Comparison of ENCODE assay signal across 8 mouse cellular contexts in genomic region chr11:51757023-51757422, GRCm38 (mm10). TPM values are rescaled to one million over a fixed set of nuclear protein-coding genes. Genes with fewer than 3 reads are reported as not detected.
DNase-seq lines count a peak whose midpoint lies in the region; ATAC-seq lines count a peak whose summit lies in the region.

No protein-coding gene starts in this region.

- peak overlapping the region; percentile 87 for H3K9ac ChIP-seq in limb, embryonic 12.5 days (replicated peaks)
- H3K9ac ChIP-seq in stomach, embryonic 14.5 days (replicated peaks; ENCODE audit: low read depth, low read length), result peak overlapping the region; percentile 95

- no peaks in the 10 kb centered on the region for H3K9me3 ChIP-seq in megakaryocyte, embryonic 14.5 days
- H3K9me3 ChIP-seq in limb, embryonic 12.5 days, result no peaks in the 10 kb centered on the region
- H3K9me3 ChIP-seq in stomach, embryonic 14.5 days (ENCODE audit: control insufficient read depth, low read depth, low read length), result no peaks in the 10 kb centered on the region

- no peak for ATAC-seq in megakaryocyte, adult 5-6 weeks (ENCODE audit: poor library complexity, severe bottlenecking)
- ATAC-seq in limb, embryonic 12.5 days (ENCODE audit: insufficient number of reproducible peaks, insufficient read depth, low FRiP score, low TSS enrichment, low read depth), result no peak
- ATAC-seq in stomach, embryonic 14.5 days (ENCODE audit: insufficient number of reproducible peaks, insufficient read depth, low FRiP score, low read depth), result no peak

- peaks cover 3% of the 10 kb centered on the region for H3K27me3 ChIP-seq in megakaryocyte, embryonic 14.5 days (replicated peaks)
- H3K27me3 ChIP-seq in limb, embryonic 12.5 days, result 0 out of 2 replicates have a peak, but pooled peaks cover 4% of the 10 kb centered on the region
- no peaks in the 10 kb centered on the region for H3K27me3 ChIP-seq in stomach, embryonic 14.5 days (ENCODE audit: control insufficient read depth, insufficient read depth, low read length)

- H3K4me3 ChIP-seq in megakaryocyte, embryonic 14.5 days (replicated peaks), result peak overlapping the region; percentile 99
- peak overlapping the region; percentile 95 for H3K4me3 ChIP-seq in limb, embryonic 12.5 days (replicated peaks)
- peak overlapping the region; percentile 99 for H3K4me3 ChIP-seq in stomach, embryonic 14.5 days (ENCODE audit: low read depth, low read length)

- peak overlapping the region; percentile 88 for H3K4me2 ChIP-seq in limb, embryonic 12.5 days
- H3K4me2 ChIP-seq in stomach, embryonic 14.5 days (replicated peaks; ENCODE audit: low read depth, low read length), result peak overlapping the region; percentile 72

- 78% methylated on average over 11 of the region's 11 CpGs for WGBS in limb, embryonic 12.5 days
- 80% methylated on average over 11 of the region's 11 CpGs for WGBS in stomach, embryonic 14.5 days

- no peak overlapping the region; the same call in 1 of the 2 replicates for H3K27ac ChIP-seq in limb, embryonic 12.5 days
- peak overlapping the region; percentile 59; the same call in 1 of the 2 replicates for H3K27ac ChIP-seq in stomach, embryonic 14.5 days (ENCODE audit: low read length)

- H3K36me3 ChIP-seq in megakaryocyte, embryonic 14.5 days (replicated peaks; ENCODE audit: low read length), result peaks cover 6% of the 10 kb centered on the region
- H3K36me3 ChIP-seq in limb, embryonic 12.5 days, result peaks cover 6% of the 10 kb centered on the region; the same call in 1 of the 2 replicates
- no peaks in the 10 kb centered on the region for H3K36me3 ChIP-seq in stomach, embryonic 14.5 days (ENCODE audit: control insufficient read depth, insufficient read depth, low read length)

- peaks cover 36% of the 10 kb centered on the region for H3K4me1 ChIP-seq in megakaryocyte, embryonic 14.5 days
- H3K4me1 ChIP-seq in limb, embryonic 12.5 days (replicated peaks), result peaks cover 23% of the 10 kb centered on the region
- peaks cover 4% of the 10 kb centered on the region for H3K4me1 ChIP-seq in stomach, embryonic 14.5 days (ENCODE audit: control insufficient read depth, insufficient read depth, low read length)

- DNase-seq in embryo, embryonic 10.5 days (ENCODE audit: low spot score), result peak; percentile 6
- no peak for DNase-seq in embryo, embryonic 9.5 days (ENCODE audit: extremely low spot score)
- no peak for DNase-seq in thymus, postnatal 10 days (ENCODE audit: low spot score in 2 of 2)
- no peak for DNase-seq in gastrocnemius, adult 18-20 months (ENCODE audit: low spot score)

RNA-seq across cellular contexts. Expression of gene Sec24a, which starts 6.4 kb away (rescaled TPM):
- polyA plus RNA-seq in megakaryocyte, embryonic 14.5 days (2012; ENCODE audit: insufficient read depth, low replicate concordance), result 2.6 and 8.2 TPM in 2 replicates
- 15.4 and 15.5 TPM in 2 replicates for total RNA-seq in megakaryocyte, adult 5-6 weeks (2015)
- 5.1 and 6.3 TPM in 2 replicates for total RNA-seq in megakaryocyte, adult 5-6 weeks (2017)
- polyA plus RNA-seq in limb, embryonic 12.5 days (2016; fragmentation: Nextera tagmentation; extraction: Ambion mirVana), result 12.7 and 13.3 TPM in 2 replicates
- 19.0 and 19.7 TPM in 2 replicates for polyA plus RNA-seq in stomach, embryonic 14.5 days (2014; fragmentation: Nextera tagmentation; extraction: Ambion mirVana)
- total RNA-seq in gastrocnemius, adult 18-20 months (2021), result 10 to 100 TPM; 32.4 to 42.5 TPM

RNA-seq across cellular contexts. Expression of gene Sar1b, which starts 6.5 kb away (rescaled TPM):
- polyA plus RNA-seq in megakaryocyte, embryonic 14.5 days (2012; ENCODE audit: insufficient read depth, low replicate concordance), result 8.5 TPM in 1 of 2 replicates, not detected in the other
- total RNA-seq in megakaryocyte, adult 5-6 weeks (2015), result 103 and 111 TPM in 2 replicates
- total RNA-seq in megakaryocyte, adult 5-6 weeks (2017), result 47.7 and 53.2 TPM in 2 replicates
- polyA plus RNA-seq in limb, embryonic 12.5 days (2016; fragmentation: Nextera tagmentation; extraction: Ambion mirVana), result 84.6 and 89.7 TPM in 2 replicates
- 109 and 111 TPM in 2 replicates for polyA plus RNA-seq in stomach, embryonic 14.5 days (2014; fragmentation: Nextera tagmentation; extraction: Ambion mirVana)
- 100 to 1,000 TPM; 433 to 496 TPM for total RNA-seq in gastrocnemius, adult 18-20 months (2021)
